Mouse (Mus musculus) urinary bladder, postnatal 10 days (tissue): ENCODE data around the gene Fmr1.
A peak's percentile ranks its signal among the peaks of the same experiment; 100 is the strongest.
"Not testable (repeated sequence)": the region's sequence is repeated elsewhere in the genome, so short reads cannot be mapped to it uniquely, and the experiment has no call there.

Experiments
- DNase-seq: peaks from one replicate; pipeline ENCODE4 v3.0.0; 2022; ENCODE audit warnings: low spot score

Gene Fmr1

GRCm38 (mm10) chrX:68678333-68678740 lies at the start of gene Fmr1:
Gene Fmr1 (plus strand): TSS chrX:68678541.
- DNase-seq, result peak; percentile 87

- DNase-seq, result no peak
These were observed 36.7 kb upstream of the Fmr1 start for GRCm38 (mm10) chrX:68641603-68642002.

GRCm38 (mm10) chrX:68645154-68645919 lies 33.0 kb upstream of the Fmr1 start:
- no peak for DNase-seq

GRCm38 (mm10) chrX:68677508-68677907 lies 833 bp upstream of the Fmr1 start:
- no peak for DNase-seq

GRCm38 (mm10) chrX:68678815-68679486 lies 610 bp downstream of the Fmr1 start:
- DNase-seq, result no peak

- DNase-seq, result no peak
These were observed 6.4 kb downstream of the Fmr1 start for GRCm38 (mm10) chrX:68684706-68685105.

GRCm38 (mm10) chrX:68691936-68692335 lies 13.6 kb downstream of the Fmr1 start:
- not testable (repeated sequence) for DNase-seq

GRCm38 (mm10) chrX:68736902-68737301 lies 58.6 kb downstream of the Fmr1 start:
- DNase-seq, result no peak

GRCm38 (mm10) chrX:68740088-68740487 lies 61.7 kb downstream of the Fmr1 start:
- DNase-seq, result no peak

GRCm38 (mm10) chrX:68761606-68762005 lies 83.3 kb downstream of the Fmr1 start, which contains the start of gene Fmr1nb:
Gene Fmr1nb (plus strand): TSS chrX:68761839.
- DNase-seq, result no peak
